Mouse (Mus musculus) embryo, embryonic 11 days (tissue): ENCODE results near the gene Fer.

Source experiments
- DNase-seq: peaks from one replicate; pipeline ENCODE4 v3.0.0-alpha.2; 2015

Fer gene

GRCm38 (mm10) chr17:63980167-63980566, 117.3 kb downstream of the Fer start:
- no peak for DNase-seq

- no peak for DNase-seq
These were observed 125.8 kb downstream of the Fer start for GRCm38 (mm10) chr17:63988710-63989109.

GRCm38 (mm10) chr17:63991160-63991559, 128.3 kb downstream of the Fer start:
- no peak for DNase-seq

GRCm38 (mm10) chr17:63995921-63996320, 133.1 kb downstream of the Fer start:
- no peak for DNase-seq

GRCm38 (mm10) chr17:63997643-63998042, 134.8 kb downstream of the Fer start:
- no peak for DNase-seq

- DNase-seq: peak; percentile 27
These were observed 140.6 kb downstream of the Fer start for GRCm38 (mm10) chr17:64003444-64003843.

- no peak for DNase-seq
These were observed 142.8 kb downstream of the Fer start for GRCm38 (mm10) chr17:64005575-64006249.

GRCm38 (mm10) chr17:64016606-64017005, 153.7 kb downstream of the Fer start:
- DNase-seq: no peak

GRCm38 (mm10) chr17:64018240-64018639, 155.4 kb downstream of the Fer start:
- no peak for DNase-seq

GRCm38 (mm10) chr17:64018870-64019269, 156.0 kb downstream of the Fer start:
- DNase-seq: no peak

GRCm38 (mm10) chr17:64019646-64020045, 156.8 kb downstream of the Fer start:
- peak; percentile 7 for DNase-seq

- DNase-seq: no peak
These were observed 163.6 kb downstream of the Fer start for GRCm38 (mm10) chr17:64026485-64026884.

- no peak for DNase-seq
These were observed 178.9 kb downstream of the Fer start for GRCm38 (mm10) chr17:64041771-64042170.

GRCm38 (mm10) chr17:64045326-64045725, 182.5 kb downstream of the Fer start:
- DNase-seq: no peak

- no peak for DNase-seq
These were observed 183.7 kb downstream of the Fer start for GRCm38 (mm10) chr17:64046557-64046956.

GRCm38 (mm10) chr17:64050911-64051310, 188.0 kb downstream of the Fer start:
- DNase-seq: no peak

- no peak for DNase-seq
These were observed 190.8 kb downstream of the Fer start for GRCm38 (mm10) chr17:64053636-64054035.

- DNase-seq: no peak
These were observed 197.7 kb downstream of the Fer start for GRCm38 (mm10) chr17:64060529-64060928.

GRCm38 (mm10) chr17:64065243-64065642, 202.4 kb downstream of the Fer start:
- DNase-seq: no peak

- DNase-seq: no peak
These were observed 214.5 kb downstream of the Fer start for GRCm38 (mm10) chr17:64077392-64077791.

- no peak for DNase-seq
These were observed 221.9 kb downstream of the Fer start for GRCm38 (mm10) chr17:64084751-64085150.

GRCm38 (mm10) chr17:64085493-64085892, 222.6 kb downstream of the Fer start:
- DNase-seq: no peak

GRCm38 (mm10) chr17:64086875-64087608, 224.2 kb downstream of the Fer start:
- DNase-seq: no peak

- DNase-seq: no peak
These were observed 225.0 kb downstream of the Fer start for GRCm38 (mm10) chr17:64087871-64088270.

GRCm38 (mm10) chr17:64093716-64094115, 230.9 kb downstream of the Fer start:
- no peak for DNase-seq
